In genomic region chr9:28618186-28618892, GRCm38 (mm10) we compare ENCODE assay signal across 24 mouse cellular contexts.
DNase-seq lines count a peak whose midpoint lies in the region; TF ChIP-seq lines count a peak whose summit lies in the region.
"Had no signal": no experiment of that assay in that cellular context is flagged by ENCODE, and none has a peak within 500 bp of the region (broad histone marks: within the 10 kb centered on the region; RNA-seq: fewer than 3 reads in every experiment).

No protein-coding gene starts in this region.

- H3K4me3 ChIP-seq in layer of hippocampus, adult 2 months, result no peak overlapping the region
- H3K4me3 ChIP-seq: embryonic facial prominence, embryonic 13.5 days; erythroblast, embryonic 14.5 days; forebrain, embryonic 13.5 days; hindbrain, embryonic 15.5 days; limb, embryonic 13.5 days; liver, embryonic 12.5 days; midbrain, embryonic 10.5 days; myocyte; neural tube, embryonic 13.5 days had no signal

- H3K27ac ChIP-seq in layer of hippocampus, adult 2 months, result peak overlapping the region; percentile 36; the same call in 1 of the 2 replicates
- H3K27ac ChIP-seq: embryonic facial prominence, embryonic 13.5 days; forebrain, embryonic 13.5 days; hindbrain, embryonic 15.5 days; kidney, postnatal 0 days; limb, embryonic 13.5 days; liver, embryonic 12.5 days; midbrain, embryonic 10.5 days; neural tube, embryonic 13.5 days had no signal

- DNase-seq in layer of hippocampus, adult 2 months (ENCODE audit: low spot score in 2 of 2), result no peak
- DNase-seq in layer of hippocampus, postnatal 10 days (ENCODE audit: low spot score in 2 of 2), result no peak
- DNase-seq in cerebellum, adult 11-12 months, result peak; percentile 80
- peak; percentile 85 for DNase-seq in cerebellum, adult 9-11 months
- peak; percentile 64 for DNase-seq in telencephalon, adult 2 months (ENCODE audit: low read depth, low spot score)
- no peak for DNase-seq in thymus, postnatal 14 days
- DNase-seq in spleen, postnatal 36 days (ENCODE audit: low spot score in 2 of 2), result no peak
- DNase-seq: gastrocnemius, postnatal 36 days; kidney, adult 2 months; lung, adult 18-20 months; lung, postnatal 10 days; retina, postnatal 1 day; right cerebral cortex, postnatal 4 days; thymus, adult 2 months had no signal

- no peak for TF ChIP-seq CTCF in layer of hippocampus, adult 2 months (conservative IDR thresholded peaks at IDR 0.05)

Comparison
In these comparisons a context has a peak if more than half of its experiments do, and no peak if none do; other contexts are left out.
1. DNase-seq: peak in cerebellum, adult 11-12 months (single experiment), cerebellum, adult 9-11 months (single experiment) and telencephalon, adult 2 months (single experiment); none in layer of hippocampus, adult 2 months (0 of 2), layer of hippocampus, postnatal 10 days (0 of 2), thymus, postnatal 14 days (single experiment) and spleen, postnatal 36 days (0 of 2).